Mouse (Mus musculus) gastrocnemius, postnatal 10 days (tissue): ENCODE data around the gene Shisa4. TPM values are rescaled to one million over a fixed set of nuclear protein-coding genes. Genes with fewer than 3 reads are reported as not detected.

Experiments used
- DNase-seq: peaks from one replicate; pipeline ENCODE4 v3.0.0; 2021; ENCODE audit warnings: mixed read lengths
- total RNA-seq, 2 experiments: library from RNA; stranded (reverse); gene quantifications; 2 replicates each; pipeline ENCODE4 v1.2.3; 2021

Gene Shisa4
- total RNA-seq, 2 experiments from 2014 or later: 261 to 295 TPM

DNA sequence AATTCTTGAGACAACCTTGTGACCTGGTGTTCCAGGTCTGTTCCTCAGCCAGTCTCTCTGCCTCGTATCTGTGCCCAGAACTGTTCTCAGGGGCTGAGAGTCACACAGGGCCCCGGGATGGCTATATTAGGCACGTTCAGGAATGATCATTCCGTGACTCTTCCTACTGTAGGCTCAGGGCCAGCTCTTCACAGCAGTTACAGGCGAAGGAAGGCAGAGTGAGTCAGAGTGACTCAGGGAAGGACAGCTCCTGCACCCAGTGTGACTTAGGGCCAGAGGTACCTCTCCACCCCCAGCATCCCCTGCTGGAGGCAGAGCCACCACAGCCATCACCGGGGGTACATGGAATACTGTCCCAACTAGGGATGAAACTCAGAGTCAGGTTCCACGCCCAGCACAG is 8.0 kb downstream of the Shisa4 start:
- DNase-seq: no peak

DNA sequence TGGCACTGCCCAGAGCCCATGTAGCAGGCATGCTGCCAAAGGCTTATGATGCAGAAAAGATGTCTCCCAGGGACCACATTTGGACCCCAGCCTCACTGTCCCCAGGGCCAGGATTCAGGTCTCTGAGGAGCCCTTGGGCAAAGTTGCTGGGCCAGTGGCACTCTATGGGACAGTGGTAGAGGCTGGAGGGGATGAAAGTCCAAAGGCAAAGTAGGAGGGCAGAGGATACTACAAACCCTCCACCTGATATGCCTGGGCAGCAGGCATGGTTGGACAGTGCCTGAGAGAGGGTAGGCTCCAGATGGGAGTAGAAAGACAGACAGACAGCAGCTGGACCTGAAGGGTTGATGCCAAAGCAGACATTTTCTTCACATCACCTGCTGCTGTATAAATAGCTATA is 8.7 kb downstream of the Shisa4 start:
- no peak for DNase-seq

DNA sequence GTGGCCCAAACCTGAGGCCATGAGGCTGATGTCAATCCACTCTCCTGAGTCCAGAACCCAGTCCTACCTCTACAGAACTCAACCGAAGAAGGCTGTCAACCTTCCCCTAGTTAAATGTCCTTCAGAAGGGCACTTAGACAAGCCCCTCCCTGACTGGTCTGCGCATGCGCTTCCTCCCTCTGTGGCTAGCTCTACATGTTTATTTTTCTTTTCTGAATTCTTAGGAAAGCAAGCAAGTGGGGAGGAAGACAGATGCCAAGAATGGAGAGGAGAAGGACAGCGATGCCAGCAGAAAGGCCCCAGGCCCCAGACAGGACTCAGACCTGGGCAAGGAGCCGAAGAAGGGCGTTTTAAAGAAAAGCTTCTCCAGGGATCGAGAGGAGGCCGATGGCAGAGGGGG is 11.6 kb downstream of the Shisa4 start:
- no peak for DNase-seq

DNA sequence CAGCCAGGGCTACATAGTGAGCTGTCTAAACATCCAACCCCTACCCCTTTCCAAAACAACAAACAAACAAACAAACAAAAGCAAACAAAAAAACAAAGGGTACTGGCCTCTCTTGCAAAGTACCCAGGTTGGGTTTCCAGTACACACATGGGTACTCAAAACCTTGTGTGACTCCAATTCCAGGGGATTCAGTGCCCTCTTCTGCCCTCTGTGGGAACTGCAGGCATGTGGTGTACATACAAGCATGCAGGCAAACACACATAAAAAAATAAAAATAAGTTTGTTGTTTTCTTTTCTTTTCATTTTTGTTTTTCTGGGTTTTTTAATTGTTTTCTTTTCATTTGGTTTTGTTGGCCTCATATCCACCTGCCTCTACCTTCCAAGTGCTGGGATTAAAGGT is 12.9 kb downstream of the Shisa4 start:
- no peak for DNase-seq

DNA sequence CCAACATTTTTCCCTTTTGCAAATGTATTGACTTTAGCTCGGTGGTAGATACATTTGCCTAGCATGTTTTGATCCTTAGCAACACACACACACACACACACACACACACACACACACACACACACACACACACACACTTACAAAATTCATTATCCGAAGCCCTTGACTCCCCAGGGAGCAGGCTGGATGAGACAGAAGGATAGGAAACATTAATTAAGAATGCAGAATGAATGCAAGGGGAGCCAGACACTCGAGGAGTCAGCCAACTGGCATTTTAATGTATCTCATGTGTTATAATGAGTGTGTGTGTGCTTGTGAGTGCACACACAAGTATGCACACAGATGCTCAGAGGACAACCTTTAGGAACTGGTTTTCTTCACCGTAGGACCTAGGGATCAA is 13.5 kb downstream of the Shisa4 start:
- no peak for DNase-seq

DNA sequence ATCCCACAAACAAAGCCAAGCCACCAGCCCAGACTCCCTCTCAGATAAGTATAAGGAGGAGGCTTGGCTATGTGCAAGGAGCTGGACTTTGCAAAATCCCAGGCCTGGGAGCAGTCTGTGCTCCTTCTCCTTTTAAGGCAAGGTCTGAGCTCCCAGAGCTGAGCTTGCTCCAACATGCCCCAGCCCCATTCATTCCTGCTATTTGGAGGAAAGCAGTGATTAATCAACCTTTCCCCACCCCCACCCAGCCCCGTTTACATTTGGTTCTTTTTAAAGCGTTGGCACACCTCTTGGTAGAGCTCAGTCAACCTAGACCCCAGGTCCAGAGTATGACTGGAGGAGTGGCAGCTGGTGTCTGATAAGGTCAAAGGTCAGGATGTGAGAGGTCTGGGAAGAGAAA is 16.0 kb downstream of the Shisa4 start:
- no peak for DNase-seq

DNA sequence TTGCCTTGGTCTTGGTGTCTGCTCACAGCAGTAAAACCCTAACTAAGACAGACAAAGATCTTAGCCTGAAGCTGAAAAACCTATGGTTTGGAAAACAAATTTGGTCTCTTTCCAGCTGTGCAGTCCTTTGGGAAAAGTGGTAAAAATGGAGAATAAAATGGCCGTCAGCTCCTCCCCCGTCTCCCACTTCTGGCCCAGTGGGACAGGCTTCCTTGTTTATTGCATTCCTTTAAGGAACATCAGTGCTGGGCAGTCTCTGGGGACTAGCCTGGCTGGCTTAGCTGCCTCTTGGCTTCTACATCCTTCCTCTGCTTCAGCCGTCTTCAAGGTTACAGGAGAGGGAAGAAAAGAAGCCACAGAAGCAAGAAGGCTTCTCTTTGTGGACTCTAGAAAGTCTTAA is 23.1 kb downstream of the Shisa4 start:
- DNase-seq: no peak

DNA sequence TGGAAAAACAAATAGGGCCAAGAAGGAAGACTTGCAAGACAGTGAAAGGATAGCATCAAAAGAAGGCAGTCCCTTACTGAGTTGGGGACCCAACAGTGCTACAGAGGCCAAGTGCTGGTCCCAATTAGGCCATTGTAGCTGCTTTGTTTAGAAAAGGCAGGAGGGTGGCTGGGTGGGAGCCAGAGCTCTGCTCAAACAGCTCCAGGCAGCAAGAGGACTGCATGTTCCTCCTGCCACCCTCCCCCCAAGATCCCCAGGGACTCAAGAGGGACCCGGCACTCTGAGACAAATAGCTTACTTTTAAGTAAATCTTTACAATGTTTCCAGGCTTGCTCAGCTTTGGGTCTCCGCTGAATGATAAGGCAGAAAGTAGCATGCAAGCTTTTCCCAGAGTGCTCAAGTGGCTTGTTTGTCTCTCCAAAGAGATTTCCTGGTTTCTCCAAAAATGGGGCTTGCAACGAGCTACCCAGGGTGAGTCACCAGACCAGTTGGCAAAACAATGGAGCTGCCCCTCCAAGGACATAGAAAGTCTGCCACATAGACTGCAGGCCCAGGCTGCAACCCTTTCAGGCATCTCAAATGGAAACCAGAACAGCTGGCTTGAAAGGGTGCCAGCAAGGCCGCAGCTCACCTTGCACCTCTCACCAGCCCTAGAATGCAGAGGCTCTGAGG is 27.4 kb downstream of the Shisa4 start:
- no peak for DNase-seq

DNA sequence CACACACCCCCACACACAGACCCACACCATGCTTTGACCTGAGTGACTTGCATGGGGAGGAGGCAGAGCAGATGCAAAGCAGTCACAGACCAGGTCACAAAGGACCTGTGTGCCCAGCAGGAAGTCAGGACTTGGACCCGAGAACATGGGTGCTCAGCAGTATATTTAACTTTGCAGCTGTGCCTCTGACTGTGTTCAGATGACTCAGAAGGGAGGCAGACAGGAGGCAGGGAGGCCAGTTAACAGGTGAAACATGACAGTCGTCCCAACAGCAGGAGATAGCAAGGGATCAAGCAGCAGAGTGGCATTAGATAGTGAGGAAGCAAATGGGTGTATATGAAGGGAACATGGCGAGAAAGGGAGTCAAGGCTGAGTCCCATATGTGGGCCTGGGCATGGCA is 28.1 kb downstream of the Shisa4 start:
- DNase-seq: no peak

DNA sequence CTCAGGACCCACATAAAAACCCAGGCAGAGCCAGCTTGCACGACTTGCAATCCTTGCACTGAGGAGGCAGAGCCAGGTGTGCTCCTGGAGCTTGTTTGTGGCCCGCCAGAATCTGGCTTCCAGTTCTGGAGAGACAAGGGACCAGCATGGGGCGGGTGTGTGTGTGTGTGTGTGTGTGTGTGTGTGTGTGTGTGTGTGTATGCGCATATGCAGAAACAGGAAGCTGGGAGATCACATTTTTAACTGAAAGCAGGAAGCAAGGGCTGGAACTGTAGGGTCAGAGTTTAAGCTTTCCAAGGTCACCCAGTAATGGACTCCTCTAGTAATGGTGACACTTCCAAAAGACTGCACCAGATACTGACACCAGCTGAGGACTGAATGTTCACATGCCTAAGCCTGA is 31.0 kb downstream of the Shisa4 start:
- DNase-seq: no peak

DNA sequence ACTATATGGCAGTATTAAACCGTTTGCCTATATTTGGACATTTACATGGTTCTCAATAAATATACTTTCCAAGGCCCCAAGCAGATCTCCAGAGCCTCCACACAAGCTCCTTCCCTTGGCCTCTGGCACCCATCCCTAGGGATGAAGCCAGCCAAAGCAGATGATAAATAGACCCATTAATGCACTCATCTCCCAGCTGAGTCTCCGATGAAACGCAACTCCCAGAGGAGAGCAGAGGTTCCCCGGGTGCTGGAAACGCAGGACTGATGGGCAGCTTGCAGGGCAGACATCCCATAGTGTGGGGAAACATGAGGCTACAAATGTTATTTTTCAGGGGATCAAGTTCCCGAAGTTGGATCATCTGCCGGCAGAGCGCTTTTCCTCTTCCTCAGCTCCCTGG is 33.1 kb downstream of the Shisa4 start:
- DNase-seq: no peak

DNA sequence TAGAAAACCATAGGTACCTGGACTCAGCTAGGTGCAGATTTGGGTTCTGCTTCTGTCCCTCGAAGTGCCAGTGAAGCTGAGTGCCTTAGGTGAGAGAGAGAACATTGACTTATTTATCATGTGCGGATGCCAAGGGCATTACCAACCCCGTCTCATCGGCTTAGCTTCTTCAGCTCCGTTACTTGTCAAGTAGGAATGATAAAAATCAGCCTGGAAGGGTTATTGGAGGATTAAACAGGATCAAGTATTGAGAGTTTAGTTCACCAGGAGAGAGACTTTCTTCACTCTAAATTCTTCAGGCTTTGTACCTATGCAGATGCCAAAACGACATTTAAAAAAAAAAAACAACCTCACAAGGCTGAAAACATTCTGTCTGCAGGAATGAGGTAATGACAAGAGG is 44.5 kb downstream of the Shisa4 start:
- DNase-seq: no peak

DNA sequence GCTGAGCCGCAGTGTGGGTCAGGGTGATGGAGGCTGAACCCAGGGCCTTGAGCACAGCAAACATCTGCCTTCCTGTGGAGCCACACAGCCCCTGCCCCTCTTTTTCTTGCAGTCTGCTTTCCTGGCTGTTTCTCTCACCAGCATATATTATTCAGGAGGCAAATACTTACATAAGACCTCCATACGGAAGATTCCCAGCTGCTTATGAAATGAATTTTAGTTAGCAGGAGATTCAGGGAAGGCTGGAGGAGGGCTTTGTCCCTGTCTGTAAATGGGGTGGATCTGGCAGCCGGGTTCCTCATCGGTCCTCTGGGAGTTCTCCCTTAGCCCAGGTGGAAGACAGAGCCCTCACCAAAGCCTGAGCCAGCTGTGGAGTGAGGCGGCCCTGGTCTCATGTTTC is 46.7 kb downstream of the Shisa4 start:
- DNase-seq: no peak

DNA sequence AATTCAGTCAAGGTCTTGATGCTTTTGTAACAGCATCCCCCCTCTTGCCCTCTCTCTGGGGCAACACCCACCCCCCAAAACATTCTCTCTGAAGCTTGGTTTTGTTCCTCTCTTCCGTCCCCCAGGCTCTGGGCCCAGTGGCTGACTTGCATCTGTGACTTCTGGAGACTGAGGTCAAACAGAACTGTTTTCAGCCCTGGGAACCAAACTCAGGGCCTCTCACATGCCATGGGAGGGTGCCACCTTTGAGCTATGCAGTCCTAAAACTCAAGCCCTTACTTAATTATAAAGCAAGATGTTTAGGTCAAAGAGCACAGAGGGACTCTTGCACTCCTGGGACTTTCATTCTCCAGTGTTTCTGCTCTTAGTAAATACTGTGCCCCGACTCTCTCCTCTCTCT is 49.1 kb downstream of the Shisa4 start:
- DNase-seq: no peak

DNA sequence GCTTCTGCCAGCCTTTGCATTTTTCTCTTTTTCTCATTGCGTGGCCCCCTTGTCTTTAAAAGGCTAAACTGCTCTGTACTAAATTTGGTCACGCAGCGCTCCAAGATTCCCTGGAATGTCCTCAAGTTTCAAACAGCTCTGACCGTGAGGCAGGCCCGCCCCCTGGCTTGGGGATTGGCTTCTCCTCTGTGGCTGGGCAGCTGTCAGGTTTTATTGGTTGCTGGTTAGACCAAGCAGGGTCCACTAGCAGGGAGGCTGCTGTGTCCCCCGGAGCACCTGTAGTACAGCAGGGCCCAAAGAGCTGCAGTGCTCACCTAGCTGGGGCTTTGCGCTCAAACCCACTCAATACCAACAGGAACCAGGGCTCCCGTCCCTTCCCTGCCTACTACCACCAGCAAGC is 50.5 kb downstream of the Shisa4 start, which contains the start of gene Lmod1:
Gene Lmod1 (plus strand): TSS at position 237 of the 400 bp plus-strand sequence.
- DNase-seq: peak; percentile 56

DNA sequence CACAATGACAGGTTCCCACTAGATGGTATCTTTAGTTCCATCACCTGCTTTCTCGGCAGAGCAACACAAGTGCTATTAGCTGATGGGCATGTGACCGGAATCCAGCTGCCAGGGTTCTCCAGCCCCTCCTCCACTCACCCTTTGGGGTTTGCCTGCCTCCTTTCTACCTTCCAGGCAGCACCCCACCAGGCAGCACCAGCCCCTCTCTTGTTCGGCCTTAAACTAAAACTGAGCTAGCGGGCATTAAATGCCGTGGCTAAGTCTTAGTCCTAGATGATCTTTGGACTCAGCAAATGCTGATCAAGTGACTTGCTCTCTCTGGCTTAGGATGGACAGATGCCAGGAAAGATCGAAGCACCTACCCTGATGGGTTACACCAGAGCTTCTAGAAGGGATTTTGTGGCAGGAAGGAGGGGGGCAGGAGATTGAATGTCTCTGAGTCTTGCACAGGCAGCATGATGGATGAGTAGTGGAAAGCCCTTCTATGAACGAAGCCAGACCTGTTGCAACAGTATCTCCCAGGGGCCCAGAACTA is 51.6 kb downstream of the Shisa4 start:
- DNase-seq: no peak

Other genes with a start within 250 kb of the Shisa4 start
- gene Ptpn7, start 242.5 kb downstream of the Shisa4 start, total RNA-seq: 1 to 10 TPM in 1 of 2 experiments, under 1 TPM in 1; 0.38 to 1.1 TPM
- gene Arl8a, start 228.4 kb downstream of the Shisa4 start, total RNA-seq: 10 to 100 TPM; 32.3 to 39.9 TPM
- gene Gpr37l1, start 207.6 kb downstream of the Shisa4 start, total RNA-seq: 1 to 10 TPM; 2.0 to 2.6 TPM
- under 1 TPM; 0.23 to 0.25 TPM for gene Elf3, start 116.7 kb downstream of the Shisa4 start, total RNA-seq
- gene Rnpep, start 91.2 kb downstream of the Shisa4 start, total RNA-seq: 10 to 100 TPM; 11.4 to 16.8 TPM
- gene Timm17a, start 61.5 kb downstream of the Shisa4 start, total RNA-seq: 100 to 1,000 TPM; 201 to 217 TPM
- gene Lmod1, start 50.4 kb downstream of the Shisa4 start, total RNA-seq: 1 to 10 TPM; 2.5 to 3.7 TPM
- 10 to 100 TPM; 50.9 to 61.4 TPM for gene Ipo9, start 55.3 kb upstream of the Shisa4 start, total RNA-seq
- 10 to 100 TPM; 17.2 to 29.5 TPM for gene Nav1, start 232.1 kb upstream of the Shisa4 start, total RNA-seq